ENCODE assay signal across 37 mouse cellular contexts in genomic region chr11:107801946-107802345, GRCm38 (mm10). TPM values are rescaled to one million over a fixed set of nuclear protein-coding genes. Genes with fewer than 3 reads are reported as not detected.
"Had no signal": no experiment of that assay in that cellular context is flagged by ENCODE, and none has a peak within 500 bp of the region (broad histone marks: within the 10 kb centered on the region; RNA-seq: fewer than 3 reads in every experiment).

No protein-coding gene starts in this region.

- H3K36me3 ChIP-seq: limb, embryonic 10.5 days; limb, embryonic 12.5 days; limb, embryonic 13.5 days; limb, embryonic 15.5 days; liver, embryonic 12.5 days; liver, embryonic 13.5 days; liver, embryonic 15.5 days; lung, embryonic 15.5 days; midbrain, embryonic 10.5 days; midbrain, embryonic 12.5 days; midbrain, embryonic 13.5 days; midbrain, embryonic 15.5 days; neural tube, embryonic 12.5 days; neural tube, embryonic 13.5 days had no signal

- H3K27me3 ChIP-seq: midbrain, embryonic 15.5 days had no signal

- H3K4me1 ChIP-seq: liver, embryonic 12.5 days; liver, embryonic 13.5 days; liver, embryonic 15.5 days; lung, embryonic 15.5 days; megakaryocyte, embryonic 14.5 days had no signal

- H3K27ac ChIP-seq: limb, embryonic 10.5 days; limb, embryonic 12.5 days; limb, embryonic 13.5 days; limb, embryonic 15.5 days; liver, embryonic 12.5 days; liver, embryonic 13.5 days; liver, embryonic 14.5 days; liver, embryonic 15.5 days; lung, embryonic 15.5 days; macrophage; midbrain, embryonic 10.5 days; midbrain, embryonic 12.5 days; midbrain, embryonic 13.5 days; midbrain, embryonic 15.5 days; neural tube, embryonic 12.5 days; neural tube, embryonic 13.5 days had no signal

- H3K4me3 ChIP-seq: limb, embryonic 10.5 days; limb, embryonic 12.5 days; limb, embryonic 13.5 days; limb, embryonic 15.5 days; liver, embryonic 12.5 days; liver, embryonic 13.5 days; liver, embryonic 15.5 days; lung, embryonic 15.5 days; megakaryocyte, embryonic 14.5 days; midbrain, embryonic 10.5 days; midbrain, embryonic 12.5 days; midbrain, embryonic 13.5 days; midbrain, embryonic 15.5 days; myocyte; neural tube, embryonic 12.5 days; neural tube, embryonic 13.5 days had no signal

- H3K9me3 ChIP-seq: limb, embryonic 10.5 days; limb, embryonic 12.5 days; limb, embryonic 13.5 days; limb, embryonic 15.5 days; liver, embryonic 12.5 days; liver, embryonic 13.5 days; liver, embryonic 15.5 days; lung, embryonic 15.5 days; megakaryocyte, embryonic 14.5 days; midbrain, embryonic 10.5 days; midbrain, embryonic 12.5 days; midbrain, embryonic 13.5 days; midbrain, embryonic 15.5 days; neural tube, embryonic 12.5 days; neural tube, embryonic 13.5 days had no signal

- ATAC-seq: liver, embryonic 12.5 days; liver, postnatal 0 days; midbrain, embryonic 13.5 days; midbrain, embryonic 15.5 days; midbrain, embryonic 16.5 days had no signal

- DNase-seq: left cerebral cortex, postnatal 4 days; liver; liver, embryonic 13.5 days; liver, postnatal 0 days; lung, adult 18-20 months; lung, adult 2 months; lung, embryonic 14.5 days; lung, postnatal 10 days; lung, postnatal 14 days; lung, postnatal 36 days; lung, postnatal 4 days; midbrain, embryonic 14.5 days had no signal

- H3K9ac ChIP-seq: limb, embryonic 12.5 days; limb, embryonic 13.5 days; limb, embryonic 15.5 days; liver, embryonic 12.5 days; liver, embryonic 13.5 days; liver, embryonic 14.5 days; liver, embryonic 15.5 days; liver, postnatal 0 days; lung, embryonic 14.5 days; lung, embryonic 15.5 days; midbrain, embryonic 12.5 days; midbrain, embryonic 13.5 days; midbrain, embryonic 15.5 days; neural tube, embryonic 12.5 days; neural tube, embryonic 13.5 days had no signal

- H3K4me2 ChIP-seq: limb, embryonic 12.5 days; limb, embryonic 13.5 days; limb, embryonic 15.5 days; liver, embryonic 11.5 days; liver, embryonic 12.5 days; liver, embryonic 13.5 days; liver, embryonic 15.5 days; lung, embryonic 14.5 days; lung, embryonic 15.5 days; midbrain, embryonic 11.5 days; midbrain, embryonic 12.5 days; midbrain, embryonic 13.5 days; midbrain, embryonic 15.5 days; neural tube, embryonic 12.5 days; neural tube, embryonic 13.5 days had no signal

RNA-seq across cellular contexts. Expression of gene Cacng4, which starts 7.6 kb away (rescaled TPM):
- total RNA-seq: liver, adult 2 months; megakaryocyte progenitor cell, adult 5-6 weeks; megakaryocyte, adult 5-6 weeks; megakaryocyte-erythroid progenitor cell, adult 5-6 weeks; monocyte, adult 5-6 weeks had no signal
- polyA plus RNA-seq: liver, adult 2 months; liver, postnatal 0 days; macrophage had no signal
